Mouse (Mus musculus): Measurements from ENCODE around the gene Olfr222.

DNA sequence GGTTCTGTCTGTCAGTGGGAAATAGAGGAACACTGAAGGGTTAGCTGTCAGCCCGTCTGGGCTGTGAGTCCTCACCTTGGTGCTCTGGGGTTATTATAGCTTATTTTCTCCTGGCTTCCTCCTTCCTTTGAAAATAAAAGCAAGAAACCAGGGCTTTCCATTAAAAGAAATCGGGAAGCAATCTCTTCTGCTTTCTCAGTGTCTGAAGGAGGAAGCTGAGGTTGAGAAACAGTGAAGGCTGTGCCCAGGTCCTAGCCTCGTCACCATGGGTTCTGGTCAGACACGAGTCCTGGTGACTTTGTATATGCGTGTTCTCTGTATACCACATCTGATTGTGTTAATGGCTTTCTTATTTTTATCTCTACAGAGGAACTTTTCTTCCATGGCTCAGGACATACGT, 33.6 kb downstream of the Olfr222 start:
- no peak for TF ChIP-seq CTCF (IDR thresholded peaks at IDR 0.05; ENCODE audit: low read depth)
- no peak for TF ChIP-seq EP300 (IDR thresholded peaks at IDR 0.05; ENCODE audit: low read depth)
